Mouse (Mus musculus) E14TG2a.4 (cell line): Measurements from ENCODE around the gene Defb47.

Experiments
- CTCF ChIP-seq: conservative IDR thresholded peaks from 2 replicates; pipeline ENCODE4 v1.5.1; 2014; ENCODE audit warnings: low read length
- POU5F1 ChIP-seq: IDR thresholded peaks from 2 replicates; pipeline ENCODE4 v1.6.1; 2014; ENCODE audit warnings: low read length, borderline replicate concordance

GRCm38 (mm10) chr14:63002588-63002987 is 4.7 kb downstream of the Defb47 start:
- TF ChIP-seq POU5F1 (no peak), CTCF (no peak)
